Comparison of ENCODE assay signal across 8 mouse cellular contexts in genomic region chr10:61625381-61626257, GRCm38 (mm10). TPM values are rescaled to one million over a fixed set of nuclear protein-coding genes. Genes with fewer than 3 reads are reported as not detected.
DNase-seq lines count a peak whose midpoint lies in the region; ATAC-seq and TF ChIP-seq lines count a peak whose summit lies in the region.

No protein-coding gene starts in this region.

- intact Hi-C loops in heart, postnatal 36 days (cut with DNase I), result no loop called here

- H3K4me3 ChIP-seq in ES-Bruce4 (ENCODE audit: low read depth, low read length), result peak overlapping the region; percentile 45
- peak overlapping the region; percentile 47 for H3K4me3 ChIP-seq in embryonic facial prominence, embryonic 12.5 days
- H3K4me3 ChIP-seq in limb, embryonic 12.5 days (replicated peaks), result peak overlapping the region; percentile 48
- peak overlapping the region; percentile 35 for H3K4me3 ChIP-seq in midbrain, embryonic 11.5 days (ENCODE audit: low read depth, low read length)

- 3% methylated on average over 74 of the region's 74 CpGs for WGBS in embryonic facial prominence, embryonic 12.5 days
- 4% methylated on average over 74 of the region's 74 CpGs for WGBS in limb, embryonic 12.5 days
- WGBS in midbrain, embryonic 11.5 days, result 4% methylated on average over 73 of the region's 74 CpGs

- H3K9me3 ChIP-seq in ES-Bruce4 (replicated peaks; ENCODE audit: control insufficient read depth, insufficient read depth, low read length, poor library complexity, severe bottlenecking), result no peaks in the 10 kb centered on the region
- no peaks in the 10 kb centered on the region for H3K9me3 ChIP-seq in embryonic facial prominence, embryonic 12.5 days
- H3K9me3 ChIP-seq in limb, embryonic 12.5 days, result peaks cover 6% of the 10 kb centered on the region; the same call in 1 of the 2 replicates
- no peaks in the 10 kb centered on the region for H3K9me3 ChIP-seq in midbrain, embryonic 11.5 days (ENCODE audit: control insufficient read depth, low read length)

- H3K4me1 ChIP-seq in ES-Bruce4 (ENCODE audit: control insufficient read depth, insufficient read depth, low read length), result peaks cover 2% of the 10 kb centered on the region
- H3K4me1 ChIP-seq in embryonic facial prominence, embryonic 12.5 days, result peaks cover 11% of the 10 kb centered on the region
- H3K4me1 ChIP-seq in limb, embryonic 12.5 days (replicated peaks), result peaks cover 24% of the 10 kb centered on the region
- H3K4me1 ChIP-seq in midbrain, embryonic 11.5 days (ENCODE audit: control insufficient read depth, insufficient read depth, low read length), result peaks cover 4% of the 10 kb centered on the region; the same call in 1 of the 2 replicates

- H3K36me3 ChIP-seq in ES-Bruce4 (ENCODE audit: control insufficient read depth, insufficient read depth, low read length, poor library complexity, severe bottlenecking), result no peaks in the 10 kb centered on the region
- no peaks in the 10 kb centered on the region for H3K36me3 ChIP-seq in embryonic facial prominence, embryonic 12.5 days
- H3K36me3 ChIP-seq in limb, embryonic 12.5 days, result no peaks in the 10 kb centered on the region
- H3K36me3 ChIP-seq in midbrain, embryonic 11.5 days (ENCODE audit: control insufficient read depth, insufficient read depth, low read length), result no peaks in the 10 kb centered on the region

- peak overlapping the region; percentile 92 for H3K4me2 ChIP-seq in embryonic facial prominence, embryonic 12.5 days (replicated peaks)
- H3K4me2 ChIP-seq in limb, embryonic 12.5 days, result peak overlapping the region; percentile 96
- peak overlapping the region; percentile 66 for H3K4me2 ChIP-seq in midbrain, embryonic 11.5 days

- peak; percentile 46 to 65 for DNase-seq in cerebellum, postnatal 10 days
- DNase-seq in cerebellum, adult 8-10 months, result no peak
- peak; percentile 11 to 21 for DNase-seq in heart, postnatal 36 days
- peak; percentile 94 for DNase-seq in midbrain, embryonic 11.5 days (ENCODE audit: low spot score, missing footprints)
- peak; percentile 43 for DNase-seq in testis, postnatal 10 days (ENCODE audit: low spot score)

- no peaks in the 10 kb centered on the region for H3K27me3 ChIP-seq in ES-Bruce4 (ENCODE audit: control insufficient read depth, insufficient read depth, low read length, poor library complexity, severe bottlenecking)
- H3K27me3 ChIP-seq in embryonic facial prominence, embryonic 12.5 days, result peaks cover 31% of the 10 kb centered on the region
- H3K27me3 ChIP-seq in limb, embryonic 12.5 days, result peaks cover 41% of the 10 kb centered on the region
- H3K27me3 ChIP-seq in midbrain, embryonic 11.5 days (ENCODE audit: control insufficient read depth, insufficient read depth, low read length), result peaks cover 19% of the 10 kb centered on the region

- TF ChIP-seq POLR2A in ES-Bruce4 (IDR thresholded peaks at IDR 0.05; ENCODE audit: insufficient read depth, low read length), result no peak

- ATAC-seq in embryonic facial prominence, embryonic 12.5 days (ENCODE audit: insufficient number of reproducible peaks, insufficient read depth, low FRiP score, low TSS enrichment), result no peak
- peak; percentile 44; the same call in 1 of the 2 replicates for ATAC-seq in limb, embryonic 12.5 days (ENCODE audit: insufficient number of reproducible peaks, insufficient read depth, low FRiP score, low TSS enrichment, low read depth)
- peak; percentile 44; the same call in 1 of the 2 replicates for ATAC-seq in midbrain, embryonic 11.5 days (ENCODE audit: low FRiP score)

- no peak for TF ChIP-seq EP300 in ES-Bruce4 (IDR thresholded peaks at IDR 0.05; ENCODE audit: insufficient read depth, low read depth, low read length)

- H3K9ac ChIP-seq in ES-Bruce4 (ENCODE audit: low read depth, poor library complexity, severe bottlenecking), result peak overlapping the region; percentile 16
- peak overlapping the region; percentile 35; the same call in 1 of the 2 replicates for H3K9ac ChIP-seq in embryonic facial prominence, embryonic 12.5 days
- peak overlapping the region; percentile 60 for H3K9ac ChIP-seq in limb, embryonic 12.5 days (replicated peaks)
- peak overlapping the region; percentile 48; the same call in 1 of the 2 replicates for H3K9ac ChIP-seq in midbrain, embryonic 11.5 days (ENCODE audit: low read length)

- no peak overlapping the region for H3K27ac ChIP-seq in ES-Bruce4 (ENCODE audit: insufficient read depth, low read length)
- no peak overlapping the region for H3K27ac ChIP-seq in embryonic facial prominence, embryonic 12.5 days
- no peak overlapping the region for H3K27ac ChIP-seq in limb, embryonic 12.5 days
- H3K27ac ChIP-seq in midbrain, embryonic 11.5 days (ENCODE audit: low read depth, low read length), result no peak overlapping the region

- no peak for TF ChIP-seq CTCF in ES-Bruce4 (IDR thresholded peaks at IDR 0.05; ENCODE audit: low read depth, low read length)

RNA-seq across cellular contexts. Expression of gene Ppa1, which starts 22.7 kb away (rescaled TPM):
- 149 and 150 TPM in 2 replicates for polyA plus RNA-seq in ES-Bruce4 (2011; ENCODE audit: insufficient read depth, insufficient read length, low read depth, missing spikeins)
- polyA plus RNA-seq in embryonic facial prominence, embryonic 12.5 days (2016; fragmentation: Nextera tagmentation; extraction: Ambion mirVana), result 215 and 221 TPM in 2 replicates
- total RNA-seq in heart, postnatal 36 days (2021), result 10 to 100 TPM; 65.3 to 70.5 TPM
- 234 and 242 TPM in 2 replicates for polyA plus RNA-seq in limb, embryonic 12.5 days (2016; fragmentation: Nextera tagmentation; extraction: Ambion mirVana)
- polyA plus RNA-seq in midbrain, embryonic 11.5 days (2014; fragmentation: Nextera tagmentation; extraction: Ambion mirVana), result 323 and 335 TPM in 2 replicates

RNA-seq across cellular contexts. Expression of gene Npffr1, which starts 30.3 kb away (rescaled TPM):
- 0.79 and 1.3 TPM in 2 replicates for polyA plus RNA-seq in ES-Bruce4 (2011; ENCODE audit: insufficient read depth, insufficient read length, low read depth, missing spikeins)
- not detected in 2 replicates for polyA plus RNA-seq in embryonic facial prominence, embryonic 12.5 days (2016; fragmentation: Nextera tagmentation; extraction: Ambion mirVana)
- not detected for total RNA-seq in heart, postnatal 36 days (2021)
- 0.09 and 0.12 TPM in 2 replicates for polyA plus RNA-seq in limb, embryonic 12.5 days (2016; fragmentation: Nextera tagmentation; extraction: Ambion mirVana)
- polyA plus RNA-seq in midbrain, embryonic 11.5 days (2014; fragmentation: Nextera tagmentation; extraction: Ambion mirVana), result 0.06 TPM in 1 of 2 replicates, not detected in the other

RNA-seq across cellular contexts. Expression of gene Sar1a, which starts 54.5 kb away (rescaled TPM):
- 131 and 136 TPM in 2 replicates for polyA plus RNA-seq in ES-Bruce4 (2011; ENCODE audit: insufficient read depth, insufficient read length, low read depth, missing spikeins)
- 253 and 257 TPM in 2 replicates for polyA plus RNA-seq in embryonic facial prominence, embryonic 12.5 days (2016; fragmentation: Nextera tagmentation; extraction: Ambion mirVana)
- 100 to 1,000 TPM; 164 to 177 TPM for total RNA-seq in heart, postnatal 36 days (2021)
- 239 TPM in 2 replicates for polyA plus RNA-seq in limb, embryonic 12.5 days (2016; fragmentation: Nextera tagmentation; extraction: Ambion mirVana)
- polyA plus RNA-seq in midbrain, embryonic 11.5 days (2014; fragmentation: Nextera tagmentation; extraction: Ambion mirVana), result 245 and 255 TPM in 2 replicates
